Mouse (Mus musculus): ENCODE results near the gene Mrpl45.

DNA sequence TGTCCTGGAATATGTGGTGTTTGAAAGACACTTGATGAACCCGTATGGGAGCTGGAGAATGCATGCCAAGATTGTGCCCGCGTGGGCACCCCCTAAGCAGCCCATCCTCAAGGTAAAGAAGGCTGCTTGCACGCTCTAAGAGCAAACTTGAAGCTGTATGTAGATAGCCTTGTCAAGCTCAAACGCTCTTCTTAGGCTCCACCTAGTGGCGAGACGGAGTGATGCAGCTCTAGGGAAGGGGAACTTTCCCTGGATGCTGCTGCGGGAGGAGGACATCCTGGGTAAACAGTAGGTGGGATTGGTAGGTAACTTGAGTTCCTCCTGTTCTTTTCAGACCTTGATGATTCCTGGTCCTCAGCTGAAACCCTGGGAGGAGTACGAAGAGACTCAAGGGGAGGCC lies 12.6 kb downstream of the Mrpl45 start:
- TF ChIP-seq CTCF (IDR thresholded peaks at IDR 0.05; ENCODE audit: borderline replicate concordance, insufficient read depth, low read depth, low read length) = peak; percentile 91
- no peak for TF ChIP-seq POLR2A (IDR thresholded peaks at IDR 0.05; ENCODE audit: borderline replicate concordance, insufficient read depth, low read length)
